Mouse (Mus musculus): Measurements from ENCODE around the gene Strip2.

GRCm38 (mm10) chr6:29958669-29959068 is 41.9 kb downstream of the Strip2 start:
- TF ChIP-seq POLR2A (IDR thresholded peaks at IDR 0.05; ENCODE audit: low read depth, low read length), result no peak
- TF ChIP-seq HCFC1 (IDR thresholded peaks at IDR 0.05; ENCODE audit: low read depth, low read length), result no peak
- no peak for TF ChIP-seq EP300 (IDR thresholded peaks at IDR 0.05; ENCODE audit: low read length)
- no peak for TF ChIP-seq E2F4 (IDR thresholded peaks at IDR 0.05; ENCODE audit: insufficient replicate concordance, low read depth, low read length)
- no peak for TF ChIP-seq ZC3H11A (IDR thresholded peaks at IDR 0.05; ENCODE audit: low read depth, low read length)
- no peak for TF ChIP-seq MEF2A (IDR thresholded peaks at IDR 0.05; ENCODE audit: borderline replicate concordance, low read depth, low read length)
